Mouse (Mus musculus): Measurements from ENCODE around the gene Scn4a.

Scn4a gene

DNA sequence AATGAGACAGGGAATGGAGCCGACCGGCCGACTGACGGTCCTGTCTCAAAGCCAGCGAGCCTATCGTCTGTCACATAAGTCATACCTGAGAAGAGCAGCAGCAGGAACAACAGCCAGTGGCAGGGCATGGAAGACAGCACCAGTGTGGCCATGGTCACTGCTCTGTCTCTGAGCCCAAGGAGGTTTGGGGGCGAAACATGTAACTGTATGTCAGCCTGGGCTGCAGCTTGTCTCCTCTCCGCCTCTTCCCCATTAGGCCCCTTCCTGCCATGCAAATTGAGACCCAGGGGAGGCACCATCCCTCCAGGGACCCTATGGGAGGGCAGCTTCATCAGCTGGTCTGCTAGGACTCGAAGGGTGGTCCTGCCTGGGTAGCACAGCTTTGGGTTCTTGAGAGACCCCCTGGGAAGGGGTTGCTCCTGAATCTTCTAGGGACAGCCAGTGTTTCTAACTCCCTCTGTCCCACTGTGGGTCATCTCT is 38.7 kb downstream of the Scn4a start, which contains the start of gene Cd79b:
TSS of gene Cd79b (minus strand) at position 430 of the 480 bp plus-strand sequence.
- DNase-seq (ENCODE audit: low spot score), result no peak

DNA sequence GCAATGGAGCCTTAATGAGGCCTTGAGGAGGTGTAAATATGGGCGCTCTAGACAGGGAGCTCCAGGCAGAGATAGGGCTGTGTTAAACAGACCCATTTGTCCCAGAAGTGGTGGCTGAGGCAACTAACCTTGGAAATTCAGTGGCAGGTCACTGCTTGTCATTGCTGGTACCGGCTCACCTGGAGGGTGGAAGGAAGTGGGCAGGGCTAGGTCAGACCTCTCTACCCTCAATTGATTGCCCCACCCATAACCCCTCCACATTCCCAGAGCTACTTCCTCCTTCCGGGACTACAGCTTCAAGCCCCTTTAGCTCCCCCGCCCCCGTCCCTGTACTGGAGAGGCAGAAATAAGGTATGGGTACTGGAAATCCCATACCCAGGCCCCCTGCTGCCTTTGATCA is 39.6 kb downstream of the Scn4a start:
- DNase-seq (ENCODE audit: low spot score), result no peak

- no peak for DNase-seq (ENCODE audit: low spot score)
These were observed 43.0 kb downstream of the Scn4a start for GRCm38 (mm10) chr11:106310123-106310522.

DNA sequence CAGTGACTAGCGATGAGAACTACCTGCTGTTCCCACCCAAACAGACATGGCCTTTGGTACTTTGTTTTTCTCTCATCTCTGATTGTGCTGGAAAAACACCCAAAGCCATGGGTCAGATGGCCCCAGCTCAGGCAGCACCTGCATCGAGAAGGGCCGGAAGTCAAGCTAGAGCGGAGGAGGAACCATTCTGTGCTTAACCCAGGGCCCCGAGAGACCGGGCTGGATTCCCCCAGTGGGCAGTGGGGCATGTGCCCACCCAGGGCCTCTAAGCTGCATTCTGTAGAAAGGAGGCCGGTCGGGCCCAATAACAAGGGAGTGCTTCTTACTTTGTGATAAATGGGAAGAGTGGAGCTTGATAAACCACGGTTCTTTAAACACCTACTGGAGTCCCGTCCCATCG is 44.9 kb downstream of the Scn4a start:
- no peak for DNase-seq (ENCODE audit: low spot score)

GRCm38 (mm10) chr11:106307432-106307831 is 45.7 kb downstream of the Scn4a start:
- no peak for DNase-seq (ENCODE audit: low spot score)

GRCm38 (mm10) chr11:106306758-106307157 is 46.3 kb downstream of the Scn4a start:
- DNase-seq (ENCODE audit: low spot score), result no peak

DNA sequence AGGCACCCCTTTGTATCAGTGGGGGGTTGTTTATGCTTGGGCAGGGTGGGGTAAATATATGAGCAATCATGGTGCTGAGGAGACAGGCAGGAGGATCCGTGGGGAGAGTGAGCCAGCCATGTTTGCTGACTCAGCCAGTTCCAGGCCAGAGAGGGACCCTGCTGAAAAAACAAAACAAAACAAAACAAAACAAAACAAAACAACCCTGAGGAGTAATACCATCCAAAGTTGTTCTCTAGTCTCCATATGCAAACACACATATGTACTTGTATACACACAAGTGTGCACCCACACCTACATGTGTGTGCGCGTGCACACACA is 47.1 kb downstream of the Scn4a start:
- no peak for DNase-seq (ENCODE audit: low spot score)

GRCm38 (mm10) chr11:106305348-106306064 is 47.6 kb downstream of the Scn4a start:
- DNase-seq (ENCODE audit: low spot score), result no peak

DNA sequence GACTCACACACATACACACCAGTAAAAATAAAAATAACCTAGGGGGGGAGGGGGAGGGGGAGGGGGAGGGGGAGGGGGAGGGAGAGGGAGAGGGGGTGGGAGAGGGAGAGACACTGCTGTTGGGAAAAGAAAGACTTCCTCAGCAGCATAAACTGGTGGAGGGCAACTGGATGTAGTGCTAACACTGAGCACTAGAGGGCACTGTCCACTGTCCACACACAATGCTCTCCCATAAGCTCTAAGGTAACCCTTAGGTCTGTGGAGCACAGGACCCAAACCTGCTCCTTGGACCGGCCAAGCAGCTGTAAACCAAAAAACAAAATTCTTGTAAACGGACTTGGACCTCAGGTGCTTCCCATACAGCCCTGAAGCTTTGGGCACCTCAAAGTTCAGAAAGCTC is 50.5 kb downstream of the Scn4a start:
- DNase-seq (ENCODE audit: low spot score), result peak; percentile 89

GRCm38 (mm10) chr11:106301765-106302164 is 51.3 kb downstream of the Scn4a start, which contains the start of gene Gh:
Gh (minus strand) TSS chr11:106301865.
- no peak for DNase-seq (ENCODE audit: low spot score)

GRCm38 (mm10) chr11:106291861-106292260 is 61.2 kb downstream of the Scn4a start:
- DNase-seq (ENCODE audit: low spot score), result no peak

DNA sequence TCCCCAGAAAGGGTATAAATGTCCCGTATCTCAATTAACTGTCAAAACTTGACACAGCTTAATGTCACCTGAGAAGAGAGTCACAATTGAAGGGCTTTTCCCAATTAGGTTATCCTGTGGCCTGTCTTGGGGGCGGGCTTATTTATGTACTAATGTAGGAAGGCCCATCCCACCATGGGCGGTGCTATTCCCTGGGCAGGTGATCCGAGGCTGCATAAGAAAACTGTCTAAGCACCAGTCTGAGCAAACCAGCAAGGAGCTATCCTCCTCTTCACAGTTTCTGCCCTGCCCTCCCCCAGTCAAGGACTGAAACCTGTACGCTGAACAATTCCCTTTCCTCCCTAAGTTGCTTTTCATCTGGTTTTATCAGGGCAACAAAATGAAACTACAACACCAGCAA is 62.7 kb downstream of the Scn4a start:
- no peak for DNase-seq (ENCODE audit: low spot score)

DNA sequence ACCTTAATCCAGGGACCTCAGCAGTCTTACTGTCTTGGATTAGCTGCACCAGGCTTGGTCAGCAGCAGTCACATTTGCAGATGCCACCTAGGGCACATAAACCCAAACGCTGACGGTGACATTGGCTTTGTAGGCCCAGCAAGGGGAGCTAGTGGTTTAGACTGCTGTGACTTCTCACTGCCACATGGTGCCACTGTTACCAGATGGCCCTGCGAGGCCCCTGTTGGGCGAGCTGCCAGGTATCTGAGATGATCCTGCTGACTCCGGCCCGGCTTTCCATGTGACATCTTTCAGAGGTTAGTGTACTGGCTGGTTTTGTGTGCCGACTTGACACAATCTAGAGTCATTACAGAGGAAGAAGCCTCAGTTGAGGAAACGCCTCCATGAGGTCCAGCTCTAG is 63.7 kb downstream of the Scn4a start:
- DNase-seq (ENCODE audit: low spot score), result no peak

DNA sequence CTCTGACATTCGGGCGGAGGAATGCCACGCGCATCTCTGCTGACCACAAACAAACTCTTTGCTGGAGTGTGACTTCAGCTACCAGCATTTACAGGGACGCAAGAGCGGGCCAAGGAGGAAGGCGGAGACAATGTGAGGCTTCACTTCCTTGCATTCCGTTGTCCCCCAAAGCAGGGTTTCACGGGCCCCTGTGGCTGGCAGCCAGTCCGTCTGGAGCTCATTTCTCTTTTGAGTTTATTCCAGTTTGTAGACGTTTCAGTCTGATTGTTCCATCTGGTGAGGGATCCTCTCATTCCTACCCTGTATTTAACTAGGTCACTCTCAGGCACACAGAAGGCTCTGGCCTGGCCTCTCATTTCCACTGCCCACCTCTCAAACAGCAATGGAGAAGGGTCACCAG is 66.1 kb downstream of the Scn4a start:
- DNase-seq (ENCODE audit: low spot score), result no peak

GRCm38 (mm10) chr11:106286206-106286605 is 66.9 kb downstream of the Scn4a start:
- DNase-seq (ENCODE audit: low spot score), result no peak

GRCm38 (mm10) chr11:106284126-106284525 is 69.0 kb downstream of the Scn4a start:
- no peak for DNase-seq (ENCODE audit: low spot score)

DNA sequence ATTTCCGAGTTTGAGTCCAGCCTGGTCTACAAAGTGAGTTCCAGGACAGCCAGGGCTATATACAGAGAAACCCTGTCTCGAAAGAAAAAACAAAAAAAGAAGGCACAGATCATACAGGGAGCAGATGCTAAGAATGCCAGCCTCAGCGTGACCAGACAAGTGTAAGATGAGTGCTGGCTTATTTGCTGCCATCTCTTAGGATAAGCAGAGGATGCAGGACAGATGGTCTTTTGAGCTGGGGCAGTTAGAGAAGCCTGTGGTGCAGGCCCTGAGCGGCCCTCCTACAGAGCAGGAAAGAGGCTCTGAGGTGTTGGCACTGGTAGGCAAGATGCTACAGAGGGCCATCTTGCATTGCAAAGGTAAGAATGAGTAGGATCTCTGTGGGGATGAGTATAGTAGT is 69.7 kb downstream of the Scn4a start:
- DNase-seq (ENCODE audit: low spot score), result no peak

GRCm38 (mm10) chr11:106282452-106282851 is 70.6 kb downstream of the Scn4a start:
- DNase-seq (ENCODE audit: low spot score), result no peak

- peak; percentile 94 for DNase-seq (ENCODE audit: low spot score)
These were observed 76.6 kb downstream of the Scn4a start, which contains the start of gene Tcam1 for GRCm38 (mm10) chr11:106276454-106276853. Tcam1 (plus strand) TSS chr11:106276672.

- peak; percentile 15 for DNase-seq (ENCODE audit: low spot score)
These were observed 78.1 kb downstream of the Scn4a start for GRCm38 (mm10) chr11:106274971-106275411.

- DNase-seq (ENCODE audit: low spot score), result no peak
These were observed 78.7 kb downstream of the Scn4a start for GRCm38 (mm10) chr11:106274374-106274773.

DNA sequence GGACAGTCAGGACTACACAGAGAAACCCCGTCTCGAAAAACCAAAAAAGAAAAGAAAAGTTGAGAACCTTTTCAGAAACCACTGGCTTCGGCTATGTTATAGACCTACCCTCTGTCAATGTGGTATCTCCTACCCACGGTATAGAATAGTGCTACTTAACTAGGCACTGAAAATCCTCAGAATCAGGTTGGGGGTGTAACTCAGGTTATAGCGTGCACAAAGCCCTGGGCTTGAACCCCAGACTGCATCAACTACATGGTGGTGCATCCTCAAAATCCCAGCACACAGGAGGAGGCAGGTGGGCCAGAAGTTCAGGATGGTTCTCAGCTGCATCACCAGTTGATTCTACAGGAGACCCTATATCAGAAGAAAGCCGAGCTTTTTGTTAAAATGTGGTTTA is 79.3 kb downstream of the Scn4a start:
- no peak for DNase-seq (ENCODE audit: low spot score)

DNA sequence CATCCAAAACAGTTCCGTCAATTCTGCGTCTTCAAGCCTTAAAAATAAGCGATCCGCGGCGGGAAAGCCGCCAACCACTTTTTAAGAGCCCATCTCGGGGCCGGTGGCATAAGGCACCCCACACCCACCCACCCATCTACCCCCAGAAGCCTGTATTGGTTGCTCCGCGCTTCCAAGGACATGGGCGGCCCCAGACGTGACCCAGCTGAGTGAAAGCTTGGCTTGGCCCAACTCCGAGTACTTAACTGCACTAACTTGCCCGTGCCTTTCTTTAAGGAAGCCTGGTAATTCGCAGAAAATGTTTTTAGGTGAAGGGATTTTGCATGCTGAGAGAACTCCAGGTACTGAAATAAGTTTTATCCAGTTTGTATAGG is 79.8 kb downstream of the Scn4a start:
- DNase-seq (ENCODE audit: low spot score), result no peak

- DNase-seq (ENCODE audit: low spot score), result peak; percentile 99
These were observed 80.3 kb downstream of the Scn4a start, which contains the start of gene Smarcd2 for GRCm38 (mm10) chr11:106272644-106273310. Smarcd2 (minus strand) TSS chr11:106272972.

All from retina, embryonic 14.5 days (tissue).